ENCODE assay signal across 30 mouse cellular contexts in the genomic region with DNA sequence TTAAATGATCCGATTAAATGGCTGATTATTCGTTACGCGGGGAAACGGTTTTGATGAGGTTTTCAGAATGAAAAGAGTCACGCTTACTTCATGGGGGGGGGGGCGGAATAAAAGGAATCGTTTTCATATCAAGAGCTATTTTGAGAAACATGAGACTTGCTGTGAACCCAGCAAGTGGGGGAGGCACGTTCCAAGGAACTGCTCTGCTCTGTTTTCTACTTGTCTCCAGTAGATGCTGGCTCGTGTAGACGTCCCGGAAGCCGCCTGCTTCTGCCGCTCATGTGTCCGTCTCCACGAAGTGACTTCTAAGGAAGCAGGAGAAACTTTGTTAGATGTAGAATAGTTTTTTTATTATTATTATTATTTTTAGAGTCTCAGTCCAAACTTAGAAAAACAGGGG. TPM values are rescaled to one million over a fixed set of nuclear protein-coding genes. Genes with fewer than 3 reads are reported as not detected.
DNase-seq lines count a peak whose midpoint lies in the region; TF ChIP-seq lines count a peak whose summit lies in the region.
"Had no signal": no experiment of that assay in that cellular context is flagged by ENCODE, and none has a peak within 500 bp of the region (broad histone marks: within the 10 kb centered on the region; RNA-seq: fewer than 3 reads in every experiment).

No protein-coding gene starts in this region.

- no peaks in the 10 kb centered on the region for H3K36me3 ChIP-seq in testis, adult 2 months (ENCODE audit: control insufficient read depth, insufficient read depth, low read length)
- H3K36me3 ChIP-seq: embryonic facial prominence, embryonic 15.5 days; forebrain, embryonic 10.5 days; hindbrain, embryonic 10.5 days; midbrain, embryonic 15.5 days had no signal

- H3K4me1 ChIP-seq in testis, adult 2 months (ENCODE audit: control insufficient read depth, insufficient read depth, low read length): peaks cover 8% of the 10 kb centered on the region
- no peaks in the 10 kb centered on the region for H3K4me1 ChIP-seq in cerebellum, adult 2 months (ENCODE audit: control insufficient read depth, insufficient read depth, low read length)
- H3K4me1 ChIP-seq: embryonic facial prominence, embryonic 15.5 days; forebrain, embryonic 10.5 days; hindbrain, embryonic 10.5 days; midbrain, embryonic 15.5 days had no signal

- H3K27ac ChIP-seq in left cerebral cortex, adult 2 months: no peak overlapping the region
- H3K27ac ChIP-seq in testis, adult 2 months (ENCODE audit: control insufficient read depth, insufficient read depth, low read depth, low read length): no peak overlapping the region
- no peak overlapping the region for H3K27ac ChIP-seq in cerebellum, adult 2 months (ENCODE audit: insufficient read depth, low read length)
- H3K27ac ChIP-seq: embryonic facial prominence, embryonic 15.5 days; forebrain, embryonic 10.5 days; heart, adult 2 months; hindbrain, embryonic 10.5 days; kidney, postnatal 0 days; midbrain, embryonic 15.5 days had no signal

- intact Hi-C loops in left cerebral cortex, adult 2 months (cut with DNase I): no loop called here

- H3K4me3 ChIP-seq in left cerebral cortex, adult 2 months: peak overlapping the region; percentile 22
- peak overlapping the region; percentile 76; the same call in 1 of the 2 replicates for H3K4me3 ChIP-seq in testis, adult 2 months (ENCODE audit: control insufficient read depth, low read depth, low read length)
- H3K4me3 ChIP-seq in cerebellum, adult 2 months (replicated peaks; ENCODE audit: insufficient read depth, low read depth, low read length): no peak overlapping the region
- H3K4me3 ChIP-seq: embryonic facial prominence, embryonic 15.5 days; forebrain, embryonic 10.5 days; heart, adult 2 months; hindbrain, embryonic 10.5 days; midbrain, embryonic 15.5 days; myocyte had no signal

- H3K27me3 ChIP-seq in testis, adult 2 months (ENCODE audit: control insufficient read depth, insufficient read depth, low read length): no peaks in the 10 kb centered on the region
- H3K27me3 ChIP-seq in cerebellum, adult 2 months (ENCODE audit: control insufficient read depth, insufficient read depth, low read length): no peaks in the 10 kb centered on the region
- H3K27me3 ChIP-seq: embryonic facial prominence, embryonic 15.5 days; midbrain, embryonic 15.5 days had no signal

- TF ChIP-seq POLR2A in testis, adult 2 months (IDR thresholded peaks at IDR 0.05; ENCODE audit: control insufficient read depth, low read depth, low read length): no peak
- TF ChIP-seq POLR2A in cerebellum, adult 2 months (IDR thresholded peaks at IDR 0.05; ENCODE audit: borderline replicate concordance, insufficient read depth, low read length): no peak

- peak; percentile 6 to 19 for DNase-seq in cerebellum, postnatal 14 days
- no peak for DNase-seq in cerebellum, postnatal 4 days (ENCODE audit: low spot score in 2 of 2)
- no peak for DNase-seq in left cerebral cortex, adult 2 months (ENCODE audit: extremely low spot score in 1 of 2, low spot score in 2 of 2)
- no peak for DNase-seq in left cerebral cortex, adult 9 months (ENCODE audit: low spot score in 2 of 2)
- no peak for DNase-seq in testis, postnatal 14 days (ENCODE audit: low spot score)
- DNase-seq in right cerebral cortex, postnatal 4 days: peak; percentile 10
- DNase-seq in cerebellum, adult 2 months: no peak
- DNase-seq: adrenal gland, postnatal 14 days; cerebellum, adult 11-12 months; gastrocnemius, postnatal 25 days; heart, adult 2 months; kidney, adult 18-20 months; layer of hippocampus, postnatal 36 days; lung, adult 18-20 months had no signal

- TF ChIP-seq CTCF in left cerebral cortex, adult 2 months (IDR thresholded peaks at IDR 0.05): no peak
- no peak for TF ChIP-seq CTCF in testis, adult 2 months (IDR thresholded peaks at IDR 0.05; ENCODE audit: control insufficient read depth, insufficient read depth, insufficient replicate concordance, low read depth, low read length)
- TF ChIP-seq CTCF in cerebellum, adult 2 months (IDR thresholded peaks at IDR 0.05; ENCODE audit: borderline replicate concordance, insufficient read depth, low read depth, low read length): no peak

- 26% methylated on average over 16 of the region's 16 CpGs for WGBS in cerebellum, adult 2 months

RNA-seq across cellular contexts. Expression of a gene that starts 40.9 kb away (rescaled TPM):
- not detected for total RNA-seq in left cerebral cortex, adult 2 months (2021)
- polyA plus RNA-seq in testis, adult 2 months (2012; rRNA removed): not detected in 2 replicates
- not detected in 2 replicates for polyA plus RNA-seq in cerebellum, adult 2 months (2012; rRNA removed)
- total RNA-seq: adrenal gland, postnatal 14 days; ES-E14; gastrocnemius, postnatal 25 days; heart, adult 2 months; layer of hippocampus, postnatal 36 days; liver, adult 2 months had no signal
- polyA plus RNA-seq: embryonic facial prominence, embryonic 15.5 days; forebrain, embryonic 10.5 days; heart, adult 2 months; heart, embryonic 16.5 days; hindbrain, embryonic 10.5 days; kidney, postnatal 0 days; midbrain, embryonic 15.5 days; myocyte; Patski; stomach, embryonic 16.5 days had no signal

RNA-seq across cellular contexts. Expression of a gene that starts 46.0 kb away (rescaled TPM):
- under 1 TPM in 1 of 2 experiments, not detected in 1; 0.18 TPM for total RNA-seq in left cerebral cortex, adult 2 months (2021)
- not detected in 2 replicates for polyA plus RNA-seq in testis, adult 2 months (2012; rRNA removed)
- polyA plus RNA-seq in cerebellum, adult 2 months (2012; rRNA removed): 0.05 and 0.07 TPM in 2 replicates
- total RNA-seq: adrenal gland, postnatal 14 days; gastrocnemius, postnatal 25 days; heart, adult 2 months; layer of hippocampus, postnatal 36 days; liver, adult 2 months; neutrophil, adult 5-6 weeks had no signal
- polyA plus RNA-seq: embryonic facial prominence, embryonic 15.5 days; heart, adult 2 months; liver, adult 2 months; midbrain, embryonic 15.5 days; Patski; stomach, embryonic 16.5 days had no signal

RNA-seq across cellular contexts. Expression of a gene that starts 51.4 kb away (rescaled TPM):
- not detected for total RNA-seq in left cerebral cortex, adult 2 months (2021)
- polyA plus RNA-seq in testis, adult 2 months (2012; rRNA removed): not detected in 2 replicates
- polyA plus RNA-seq in cerebellum, adult 2 months (2012; rRNA removed): not detected in 2 replicates
- total RNA-seq: adrenal gland, postnatal 14 days; gastrocnemius, postnatal 25 days; heart, adult 2 months; layer of hippocampus, postnatal 36 days; liver, adult 2 months; megakaryocyte-erythroid progenitor cell, adult 5-6 weeks; neutrophil, adult 5-6 weeks had no signal
- polyA plus RNA-seq: CD4-positive, CD25-positive, alpha-beta regulatory T cell, adult 4 months; embryonic facial prominence, embryonic 15.5 days; forebrain, embryonic 10.5 days; frontal cortex, adult 2 months; heart, adult 2 months; heart, embryonic 16.5 days; hindbrain, embryonic 10.5 days; kidney, postnatal 0 days; liver, adult 2 months; myocyte; stomach, embryonic 16.5 days had no signal

RNA-seq across cellular contexts. Expression of a gene that starts 56.9 kb away (rescaled TPM):
- not detected for total RNA-seq in left cerebral cortex, adult 2 months (2021)
- not detected in 2 replicates for polyA plus RNA-seq in testis, adult 2 months (2012; rRNA removed)
- not detected in 2 replicates for polyA plus RNA-seq in cerebellum, adult 2 months (2012; rRNA removed)
- total RNA-seq: adrenal gland, postnatal 14 days; ES-E14; gastrocnemius, postnatal 25 days; heart, adult 2 months; layer of hippocampus, postnatal 36 days; liver, adult 2 months; megakaryocyte-erythroid progenitor cell, adult 5-6 weeks; neutrophil, adult 5-6 weeks had no signal
- polyA plus RNA-seq: embryonic facial prominence, embryonic 15.5 days; forebrain, embryonic 10.5 days; frontal cortex, adult 2 months; heart, adult 2 months; heart, embryonic 16.5 days; hindbrain, embryonic 10.5 days; kidney, postnatal 0 days; liver, adult 2 months; midbrain, embryonic 15.5 days; myocyte; Patski; stomach, embryonic 16.5 days had no signal

Comparison
In these comparisons a context has a peak if more than half of its experiments do, and no peak if none do; other contexts are left out.
1. DNase-seq: peak in cerebellum, postnatal 14 days (2 of 2) and right cerebral cortex, postnatal 4 days (single experiment); none in cerebellum, postnatal 4 days (0 of 2), left cerebral cortex, adult 2 months (0 of 2), left cerebral cortex, adult 9 months (0 of 2), testis, postnatal 14 days (single experiment) and cerebellum, adult 2 months (0 of 2).